Mouse (Mus musculus) telencephalon, adult 2 months (tissue): ENCODE measurements around the gene Samt3.

Experiments
- DNase-seq: peaks from one replicate; pipeline ENCODE4 v3.0.0-alpha.2; 2011; ENCODE audit warnings: low read depth, low spot score

The Samt3 gene

GRCm38 (mm10) chrX:86043899-86044298 is at the start of gene Samt3:
Gene Samt3, plus strand, starts transcription at chrX:86044199.
- no peak for DNase-seq

DNA sequence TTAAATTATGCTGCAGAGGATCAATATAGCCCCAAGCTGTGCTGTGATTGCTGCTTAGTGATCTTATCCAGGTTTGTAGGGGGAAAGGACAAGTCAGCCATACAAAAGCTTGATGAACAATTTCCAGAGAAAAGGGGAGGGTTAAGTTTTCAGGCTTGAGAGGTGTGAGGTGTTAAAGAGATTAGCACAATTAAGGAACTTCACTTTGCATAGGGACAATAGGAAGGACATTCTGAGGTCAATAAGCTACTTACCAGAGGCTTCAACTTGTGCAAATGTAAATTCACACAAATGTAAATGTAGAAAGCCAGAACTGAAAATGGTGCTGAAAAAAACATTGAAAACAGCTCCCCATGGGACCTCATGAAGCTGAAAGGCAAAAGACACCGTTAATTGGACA is 27.4 kb upstream of the Samt3 start:
- no peak for DNase-seq

- no peak for DNase-seq
These were observed 44.7 kb downstream of the Samt3 start for GRCm38 (mm10) chrX:86088672-86089071.
